Mouse (Mus musculus): Measurements from ENCODE around the gene Wdr78.

Gene Wdr78
- long read RNA-seq, experiment 1, partial matches to known transcripts: 2 of 2 reads
- long read RNA-seq, experiment 1, other reads (novel, unspliced or antisense): 0 of 2 reads
- long read RNA-seq, experiment 2, partial matches to known transcripts: 3 of 3 reads
- long read RNA-seq, experiment 2, other reads (novel, unspliced or antisense): 0 of 3 reads

DNA sequence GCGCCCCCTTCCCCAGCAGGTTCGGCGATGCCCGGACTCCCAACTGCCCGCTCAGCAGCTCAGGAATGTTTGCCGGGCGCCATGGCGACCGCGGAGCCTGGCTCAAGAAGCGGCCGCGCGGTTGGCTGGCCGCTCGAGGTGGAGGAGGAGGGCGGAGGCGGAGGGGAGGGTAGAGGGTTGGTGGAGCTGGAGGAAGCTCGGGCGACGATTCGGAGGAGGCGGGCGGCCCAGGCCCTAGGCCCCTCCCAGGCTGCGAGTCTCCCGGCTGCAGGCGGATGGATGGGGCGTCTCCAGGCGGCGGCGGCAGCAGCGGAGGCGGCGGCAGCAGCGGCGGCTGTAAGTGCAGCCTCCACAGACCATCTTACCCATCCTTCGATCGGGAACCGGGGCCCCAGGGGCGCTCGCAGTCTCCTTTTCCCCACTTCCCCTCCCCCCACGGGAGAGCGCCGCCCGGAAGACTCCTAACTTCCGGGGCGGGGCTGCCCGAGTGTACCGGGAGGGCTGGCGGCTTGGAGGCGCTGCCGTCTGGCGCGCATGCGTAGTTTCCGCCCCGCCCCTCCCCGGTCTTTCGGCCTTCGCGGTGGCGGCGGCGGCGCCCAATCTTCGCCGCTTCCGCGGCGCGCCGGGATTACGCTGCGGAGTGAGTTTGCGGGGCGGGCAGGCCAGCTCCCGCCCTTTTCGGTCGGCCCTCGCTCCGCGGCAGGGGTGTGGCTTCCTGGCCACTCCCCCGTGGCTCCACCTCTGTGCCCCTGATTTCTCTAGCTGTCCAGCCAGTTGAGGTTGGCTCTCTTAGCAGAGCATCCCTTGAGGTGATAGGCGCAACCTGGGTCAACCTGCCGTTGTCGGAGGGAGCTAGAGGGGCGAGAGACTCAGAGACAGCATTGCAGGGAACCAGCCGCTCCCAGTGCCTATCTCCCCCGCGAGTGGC lies at the start of gene Wdr78, which contains the start of gene Mier1:
Gene Wdr78 (minus strand): TSS at position 372 of the 928 bp plus-strand sequence.
Gene Mier1 (plus strand): TSS at position 207 of the 928 bp plus-strand sequence.
- intact Hi-C loops (cut with DNase I): no loop called here

DNA sequence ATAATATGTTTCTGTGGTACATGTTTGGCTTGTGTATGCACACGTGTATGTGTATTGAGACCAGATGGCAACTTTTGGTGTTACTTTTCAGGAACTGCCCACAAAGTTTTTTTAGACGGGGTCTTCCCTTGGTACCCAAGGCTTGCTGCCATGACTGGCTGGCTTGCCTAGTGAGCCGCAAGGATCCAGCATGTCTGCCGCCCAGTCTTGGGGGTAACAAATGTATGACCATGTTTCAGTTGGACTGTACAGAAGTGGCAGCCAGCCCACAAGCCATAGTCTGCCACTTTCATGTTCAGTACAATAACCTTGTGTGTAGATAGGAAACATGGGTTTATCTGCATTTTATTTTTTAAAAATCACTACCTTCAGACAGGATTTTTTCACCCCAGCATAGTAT lies 44.4 kb upstream of the Wdr78 start:
- intact Hi-C loops (cut with DNase I): loop anchor here (10.0 kb wide), 1 partner anchor 186 kb away; no protein-coding TSS in a partner anchor

DNA sequence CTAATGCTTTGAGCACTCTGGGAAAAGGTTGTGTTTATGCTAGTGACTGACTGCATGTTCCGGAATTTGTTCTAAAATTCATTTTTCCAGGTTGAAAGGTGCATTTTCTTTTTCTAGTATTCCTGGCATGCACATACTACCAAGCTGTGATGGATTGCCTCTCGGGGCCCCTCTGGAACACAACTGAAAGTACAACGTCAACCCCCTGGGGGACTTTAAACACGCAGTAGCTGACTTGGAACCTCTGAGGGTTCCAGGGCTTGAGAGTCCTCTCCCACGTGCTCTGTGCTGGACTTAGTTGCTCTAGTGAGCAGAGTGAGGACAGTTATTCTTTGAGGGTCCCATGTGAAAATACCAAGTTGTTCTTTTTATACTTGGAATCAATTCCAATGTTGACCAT lies 37.6 kb upstream of the Wdr78 start:
- intact Hi-C loops (cut with DNase I): loop anchor here (10.0 kb wide), 1 partner anchor 193 kb away; no protein-coding TSS in a partner anchor

DNA sequence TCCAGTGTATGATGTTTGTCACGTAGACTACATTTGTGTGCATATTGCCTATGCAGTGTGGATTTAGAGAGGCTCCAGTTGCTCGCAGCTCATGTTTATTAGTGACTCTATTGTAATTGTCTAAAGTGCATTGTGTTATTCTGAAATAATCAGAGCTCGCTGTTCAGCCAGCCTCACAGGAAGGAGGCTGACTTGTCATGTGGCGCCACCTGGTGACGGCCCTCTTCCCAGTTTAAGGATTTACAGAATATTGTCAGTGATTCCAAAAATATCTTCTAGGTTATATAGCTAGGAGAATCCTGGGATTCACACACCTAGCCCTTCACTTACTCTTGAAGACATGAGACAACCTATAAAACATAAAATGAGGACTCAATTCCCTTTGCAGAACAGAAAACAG lies 32.0 kb upstream of the Wdr78 start:
- intact Hi-C loops (cut with DNase I): loop anchor here (5.0 kb wide), 1 partner anchor 159 kb away; no protein-coding TSS in a partner anchor

DNA sequence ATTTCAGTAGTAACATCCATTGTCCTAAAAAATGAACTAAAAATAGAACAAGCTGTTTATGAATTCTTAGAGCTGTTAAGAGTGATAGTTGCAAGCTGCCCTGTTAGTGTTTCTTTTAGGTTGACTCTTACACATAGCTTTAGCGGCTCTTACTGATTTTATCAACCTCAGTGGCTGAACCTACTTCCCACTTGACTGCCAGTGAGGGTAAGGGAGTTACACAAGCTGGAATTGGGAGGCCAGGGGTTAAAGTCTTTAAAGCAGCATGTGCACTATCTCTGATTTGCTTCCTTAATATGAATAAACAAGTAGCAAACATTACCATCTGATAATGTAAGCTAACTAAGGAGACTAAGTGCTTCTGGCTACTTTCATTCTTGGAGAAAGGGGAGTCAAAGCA lies 22.6 kb upstream of the Wdr78 start:
- intact Hi-C loops (cut with DNase I): no loop called here

DNA sequence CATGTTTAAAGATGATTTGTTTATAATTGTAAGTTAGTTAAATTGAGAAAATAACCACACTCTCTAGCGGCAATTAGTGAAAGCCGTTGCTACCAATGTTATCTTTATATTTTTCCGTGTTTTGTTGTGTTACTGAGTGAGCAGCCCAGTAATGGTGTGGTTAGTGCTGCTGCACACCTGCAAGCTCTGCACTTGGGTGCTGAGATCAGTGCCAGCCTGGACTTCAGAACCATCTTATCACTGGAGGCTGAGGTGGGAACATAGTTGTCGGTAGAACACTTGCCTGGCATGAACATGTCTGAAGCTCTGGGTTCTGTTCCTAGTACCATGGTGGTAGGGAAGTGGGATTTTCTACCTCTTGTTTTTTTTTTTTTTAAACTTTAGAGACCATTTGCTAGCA lies 12.2 kb upstream of the Wdr78 start:
- intact Hi-C loops (cut with DNase I): no loop called here

DNA sequence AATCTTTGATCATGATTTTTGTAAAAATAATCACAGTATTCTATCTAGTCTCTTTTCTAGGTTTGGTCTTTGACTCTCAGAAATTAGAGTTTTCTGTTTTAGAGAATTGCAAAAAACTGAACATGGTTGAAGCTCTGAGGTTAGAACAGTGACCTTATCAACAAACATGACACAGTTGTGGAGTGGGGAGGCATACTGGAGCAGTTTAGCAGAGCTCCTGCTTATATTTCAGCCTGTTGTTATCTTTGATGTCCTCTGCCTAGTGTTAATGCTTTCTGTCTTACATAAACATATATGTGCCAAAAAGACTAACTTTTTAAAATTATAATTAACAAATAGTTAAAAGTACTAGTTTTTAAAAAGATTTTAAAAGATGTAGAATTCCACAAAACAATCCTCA lies 9.3 kb upstream of the Wdr78 start:
- intact Hi-C loops (cut with DNase I): no loop called here

DNA sequence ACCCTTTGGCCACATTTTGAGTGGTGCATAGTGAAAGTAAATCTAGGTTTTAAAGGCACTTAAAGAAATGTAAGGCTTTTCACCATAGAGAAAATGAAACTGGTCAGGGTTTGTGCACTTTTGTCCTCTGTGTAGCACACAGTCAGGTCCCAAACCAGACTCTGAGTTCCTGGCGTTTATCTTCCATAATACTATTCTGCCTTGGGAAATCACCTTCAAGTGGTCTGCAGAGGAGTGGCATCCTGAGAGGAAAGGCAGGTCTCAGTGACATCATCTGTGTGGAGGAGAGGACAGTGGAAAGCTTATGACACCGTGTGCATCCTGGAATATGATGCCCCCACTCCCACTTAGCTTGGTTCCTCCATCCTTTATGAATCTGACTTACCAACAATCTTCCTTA lies 8.7 kb upstream of the Wdr78 start:
- intact Hi-C loops (cut with DNase I): no loop called here

DNA sequence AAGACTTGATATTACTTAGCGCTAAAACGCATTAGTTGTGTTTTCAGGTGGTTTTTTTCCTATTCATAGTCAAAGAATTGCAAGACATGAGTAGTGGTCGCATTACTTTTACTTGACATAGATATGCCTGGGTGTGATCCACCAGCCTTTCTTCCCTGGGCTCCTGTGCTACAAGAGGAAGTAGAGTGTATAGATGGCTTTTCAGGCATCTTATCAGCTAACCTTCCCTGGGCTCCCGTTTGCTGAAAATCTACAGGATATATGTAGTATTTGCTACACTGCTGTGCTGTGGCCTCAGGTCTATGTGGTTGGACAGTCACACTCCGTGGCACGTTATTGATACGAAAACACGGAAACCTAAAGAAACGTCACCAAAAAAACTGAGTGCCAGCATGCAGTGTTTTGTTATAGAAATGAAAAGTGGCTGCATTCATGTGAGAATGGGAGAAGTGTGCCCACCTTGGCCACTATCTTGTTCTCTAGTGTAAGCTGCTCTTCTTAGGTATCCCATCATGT lies 6.6 kb upstream of the Wdr78 start:
- intact Hi-C loops (cut with DNase I): no loop called here

DNA sequence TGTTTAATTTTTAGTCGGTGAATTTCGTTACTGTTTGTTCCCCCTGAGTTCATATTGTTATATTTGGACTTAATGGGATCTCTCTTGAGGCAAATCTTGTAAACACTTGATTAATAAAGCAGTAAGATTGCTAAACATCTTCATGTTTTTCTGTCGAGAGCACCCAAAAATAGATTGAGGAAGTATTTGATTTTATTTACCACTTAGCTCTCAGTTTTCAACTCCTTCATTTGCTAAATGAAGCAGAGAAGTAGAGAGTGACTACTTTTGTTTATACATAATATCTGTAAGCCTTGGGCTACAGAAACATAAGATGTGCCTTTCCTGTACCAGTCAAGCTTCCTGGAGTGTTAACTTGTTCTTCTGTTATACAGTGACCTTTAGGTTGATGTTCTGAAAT lies 6.0 kb upstream of the Wdr78 start:
- intact Hi-C loops (cut with DNase I): no loop called here

DNA sequence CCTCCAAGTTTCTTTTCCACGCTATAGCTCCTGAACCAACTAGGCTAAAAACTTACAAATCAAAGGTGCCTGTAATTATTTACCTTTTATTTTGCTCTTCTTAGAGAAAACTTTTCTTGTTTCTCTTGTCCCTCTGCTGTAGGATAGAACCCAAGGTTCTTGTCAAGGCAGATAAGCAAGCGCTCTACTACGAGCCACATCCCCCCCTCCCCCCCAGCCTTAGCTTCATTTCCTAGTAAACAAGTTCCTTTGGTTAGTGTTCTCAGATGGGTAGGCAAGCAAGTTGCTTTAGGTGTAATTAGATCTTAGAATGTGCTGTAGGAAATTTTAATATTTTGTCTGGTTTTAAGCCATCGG lies 5.7 kb upstream of the Wdr78 start:
- intact Hi-C loops (cut with DNase I): no loop called here

DNA sequence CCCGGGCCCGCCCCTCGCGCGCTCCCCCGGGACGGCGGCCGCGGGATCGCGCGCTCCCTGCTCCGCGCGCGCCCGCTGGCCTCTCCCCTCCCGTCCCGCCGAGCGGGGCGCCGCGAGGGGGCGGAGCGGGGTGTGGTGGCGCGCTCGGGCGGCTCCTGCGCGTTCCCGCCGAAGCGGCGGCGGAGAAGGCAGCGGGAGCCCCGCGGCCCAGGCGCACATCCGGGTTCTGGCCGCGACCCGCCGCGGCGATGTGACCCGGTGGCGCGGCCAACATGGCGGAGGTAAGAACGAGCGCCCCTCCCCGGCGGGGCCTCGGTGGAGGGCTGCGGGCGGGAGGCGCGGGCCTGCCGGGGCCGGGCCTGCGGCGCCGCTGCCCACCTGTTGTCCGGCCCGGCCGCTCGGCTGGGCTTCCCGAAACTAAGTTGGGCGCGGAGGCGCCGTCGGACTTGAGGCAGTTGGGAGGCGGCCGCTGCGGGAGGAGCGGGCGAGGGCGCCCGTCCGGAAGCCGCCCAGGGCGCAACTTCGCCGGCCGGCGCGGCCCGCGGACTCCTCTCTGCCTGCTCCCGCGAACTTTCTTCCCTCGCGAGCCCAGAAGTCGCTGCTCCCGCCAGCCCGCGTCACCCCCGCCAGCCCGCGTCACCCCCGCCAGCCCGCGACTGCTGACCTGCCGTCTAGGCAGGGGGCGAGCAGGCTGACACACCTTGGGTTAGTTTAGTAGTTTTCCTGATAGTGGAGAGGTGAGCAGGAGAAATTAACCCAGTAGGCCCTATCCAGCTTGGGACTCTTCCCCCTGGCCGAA lies 5.1 kb upstream of the Wdr78 start:
- intact Hi-C loops (cut with DNase I): no loop called here

DNA sequence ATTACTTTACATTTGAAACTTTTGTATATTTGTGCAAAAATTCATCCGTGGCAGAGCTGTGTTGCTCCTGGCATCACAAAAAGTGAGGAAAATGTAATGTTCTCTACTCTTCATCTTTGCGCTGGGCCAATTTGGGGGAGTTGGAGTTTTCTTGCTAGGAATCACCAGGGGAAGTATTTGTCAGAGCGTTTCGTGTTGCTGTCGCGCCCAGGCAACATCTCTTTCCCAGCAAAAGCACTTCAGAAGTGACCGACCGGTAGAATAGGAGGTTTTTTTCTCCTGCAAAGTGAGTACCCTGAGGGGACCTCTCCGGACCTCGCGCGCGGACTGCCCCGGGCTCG lies 4.5 kb upstream of the Wdr78 start:
- intact Hi-C loops (cut with DNase I): no loop called here

DNA sequence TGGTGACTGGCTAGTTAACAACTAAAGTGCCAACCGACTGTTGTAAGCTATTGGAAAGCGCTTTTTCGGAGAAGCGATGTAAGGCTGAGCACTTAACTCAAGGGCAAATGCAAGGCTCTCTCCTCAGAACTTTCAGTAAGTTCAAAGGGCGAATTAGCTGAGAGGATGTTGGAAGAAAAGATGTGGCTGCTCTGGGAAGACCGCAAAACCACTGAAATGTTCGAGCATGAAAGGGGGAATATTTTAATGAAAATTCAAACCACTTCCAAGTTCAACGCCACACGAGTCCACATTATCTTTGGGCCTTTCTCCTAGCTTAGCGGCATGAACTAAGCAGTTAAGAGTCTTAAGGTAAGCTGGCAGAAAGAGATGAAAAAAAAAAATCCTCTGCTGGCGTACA lies 953 bp downstream of the Wdr78 start:
- intact Hi-C loops (cut with DNase I): no loop called here

DNA sequence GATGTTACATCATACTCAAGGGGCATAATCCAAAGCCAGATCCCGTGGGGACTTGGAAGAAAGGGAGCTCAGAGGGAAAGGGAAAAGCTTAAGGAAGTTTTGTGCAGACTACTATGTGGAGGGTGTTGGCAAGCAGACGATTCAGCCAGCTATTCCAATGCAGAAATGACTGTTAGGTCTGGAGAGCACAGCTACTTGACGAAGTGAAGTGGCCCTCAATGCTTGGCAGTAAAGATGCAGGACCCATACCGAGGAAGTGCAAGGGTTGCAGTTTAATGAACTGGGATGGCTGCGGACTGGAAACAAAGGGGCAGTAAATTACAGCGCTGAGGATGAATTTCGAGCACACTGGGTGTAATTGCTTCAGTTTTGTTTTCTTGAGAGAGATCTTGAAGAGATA lies 1.7 kb downstream of the Wdr78 start:
- intact Hi-C loops (cut with DNase I): no loop called here

DNA sequence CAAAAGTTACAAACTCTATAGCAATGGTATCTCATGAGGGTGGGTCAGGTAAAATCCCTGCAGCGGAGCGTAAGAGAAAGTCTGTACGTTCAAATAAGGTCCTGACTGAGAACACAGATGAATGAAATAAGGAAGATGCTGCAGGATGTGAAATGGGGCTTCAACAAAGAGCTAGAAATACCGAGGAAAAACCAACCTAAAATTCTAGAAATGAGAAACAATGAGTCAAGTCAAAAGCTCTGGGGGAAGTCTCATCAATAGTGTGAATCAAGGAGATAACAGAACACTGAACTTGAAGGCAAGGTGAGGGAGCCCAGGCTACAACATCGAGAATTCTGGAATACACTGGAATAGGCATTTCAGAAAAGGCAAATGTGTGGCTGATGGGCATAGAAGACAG lies 15.8 kb downstream of the Wdr78 start:
- intact Hi-C loops (cut with DNase I): no loop called here

DNA sequence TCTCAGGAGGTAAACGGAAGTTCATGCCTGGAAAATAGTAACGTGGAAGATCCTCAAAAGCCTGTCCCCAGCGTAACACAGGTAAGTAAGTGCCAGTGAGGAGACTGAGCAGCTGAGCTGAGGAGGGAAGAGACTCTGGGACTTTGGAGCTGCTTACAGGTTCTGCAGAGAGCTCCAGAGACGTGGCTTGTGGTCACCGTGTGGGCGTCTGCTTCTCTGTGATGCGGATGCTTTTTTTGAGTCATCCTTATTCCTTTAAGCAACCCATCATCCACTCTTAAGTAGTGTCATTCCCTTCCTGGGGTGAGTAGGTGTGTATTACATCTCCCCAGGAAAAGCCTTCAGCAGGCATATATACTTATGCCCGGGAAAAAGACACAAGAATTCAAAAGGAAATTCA lies 18.4 kb downstream of the Wdr78 start:
- intact Hi-C loops (cut with DNase I): no loop called here

DNA sequence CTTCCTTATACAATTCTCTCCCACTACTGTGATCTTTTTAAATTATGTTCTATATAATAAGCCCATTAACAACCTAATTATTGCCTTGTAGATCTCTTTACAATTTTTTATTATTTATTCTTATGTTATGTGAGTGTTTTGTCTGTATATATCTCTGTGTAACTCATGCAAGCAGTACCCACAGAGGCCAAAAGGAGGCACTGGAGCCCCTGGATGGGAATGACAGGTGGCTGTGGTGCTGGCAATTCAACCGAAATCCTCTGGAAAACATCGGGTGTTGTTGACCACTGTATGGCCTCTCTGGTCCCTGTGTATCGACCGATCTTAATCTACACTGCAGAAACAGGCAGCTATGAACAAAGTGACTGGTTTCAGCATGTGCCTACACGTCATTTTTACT lies 29.1 kb downstream of the Wdr78 start:
- intact Hi-C loops (cut with DNase I): no loop called here

DNA sequence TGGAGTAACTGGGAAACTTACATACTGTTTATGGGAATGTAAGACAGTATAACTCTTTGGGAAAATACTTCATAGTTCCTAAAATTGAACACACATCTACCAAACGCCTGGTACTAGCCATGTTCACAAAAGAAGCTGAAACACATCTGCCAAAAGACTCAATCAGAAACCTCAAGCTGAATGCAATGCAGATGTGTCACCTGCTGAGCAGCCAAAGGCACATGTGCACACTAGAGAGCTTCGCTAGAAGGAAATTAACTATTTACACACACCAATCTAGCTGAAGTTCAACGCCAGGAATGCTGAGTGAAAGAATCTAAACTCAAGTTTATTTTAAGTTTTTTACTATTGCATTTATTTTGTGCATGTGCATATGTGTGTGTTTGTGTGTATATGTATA lies 43.7 kb downstream of the Wdr78 start:
- intact Hi-C loops (cut with DNase I): no loop called here

DNA sequence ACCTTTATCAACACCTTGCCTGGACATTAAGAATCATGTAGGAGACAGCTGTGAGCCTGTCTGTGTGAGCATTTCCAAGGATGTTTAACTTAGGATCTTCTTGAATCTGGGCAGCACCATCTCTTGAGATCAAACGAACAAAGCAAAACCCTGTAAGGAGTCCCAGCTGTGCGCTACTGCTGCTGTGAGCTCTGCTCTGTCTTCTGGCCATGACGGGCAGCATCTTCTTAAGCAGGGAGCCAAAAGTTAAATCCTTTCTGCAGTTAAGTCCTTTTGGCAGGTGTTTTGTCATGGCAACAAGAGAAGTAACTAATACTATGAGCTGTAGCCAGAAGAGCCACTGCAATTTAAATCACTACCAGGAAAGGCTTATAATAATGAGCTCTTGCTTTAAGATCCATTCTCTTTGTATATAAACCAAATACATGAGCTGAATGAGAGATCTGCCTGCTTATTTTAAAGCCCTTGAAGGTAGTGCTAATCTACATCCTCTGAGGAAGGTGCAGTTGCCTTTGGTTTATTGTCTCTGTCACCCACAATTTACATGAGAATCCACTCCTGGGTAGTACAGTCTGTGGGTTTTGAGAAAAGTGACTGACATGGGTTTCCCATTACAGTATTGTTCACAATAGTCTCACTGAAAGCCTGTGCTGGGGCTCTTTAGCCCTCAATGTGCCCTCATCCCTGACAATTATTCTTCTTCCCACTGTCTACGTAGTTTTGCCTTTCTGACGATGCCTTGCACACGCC lies 46.3 kb downstream of the Wdr78 start:
- intact Hi-C loops (cut with DNase I): no loop called here

DNA sequence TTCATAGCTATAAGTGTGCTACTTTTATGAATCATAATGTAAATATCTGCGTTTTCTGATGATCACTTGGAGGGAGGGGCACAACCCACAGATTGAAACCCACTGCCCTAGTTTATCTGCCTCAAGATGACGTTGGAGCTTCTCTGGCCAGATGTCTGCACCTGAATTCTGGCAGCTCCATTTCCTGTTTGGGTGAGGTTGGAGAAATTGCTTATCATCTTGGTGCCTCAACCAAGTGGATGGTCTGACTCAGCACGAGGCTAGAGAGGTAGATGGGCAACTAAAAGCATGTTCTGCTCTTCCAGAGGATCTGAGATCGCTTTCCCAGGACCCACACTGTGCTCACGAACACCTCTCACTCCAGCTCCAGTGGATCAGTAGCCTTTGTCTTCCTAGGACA lies 49.4 kb downstream of the Wdr78 start:
- intact Hi-C loops (cut with DNase I): no loop called here

Measured in adrenal gland (tissue).